Mouse (Mus musculus): Measurements from ENCODE around the gene Atg9b.

GRCm38 (mm10) chr5:24400362-24400761 lies 8.4 kb upstream of the Atg9b start:
- TF ChIP-seq POLR2A (IDR thresholded peaks at IDR 0.05; ENCODE audit: low read depth, low read length) (no peak), CTCF (conservative IDR thresholded peaks at IDR 0.05; ENCODE audit: insufficient read depth, insufficient read length, low read depth, low read length) (no peak)
